In genomic region chr7:100978171-100978570, GRCm38 (mm10) we compare ENCODE assay signal across 22 mouse cellular contexts. TPM values are rescaled to one million over a fixed set of nuclear protein-coding genes. Genes with fewer than 3 reads are reported as not detected.
A peak's percentile ranks its signal among the peaks of the same experiment; 100 is the strongest.
DNase-seq lines count a peak whose midpoint lies in the region; ATAC-seq and TF ChIP-seq lines count a peak whose summit lies in the region.
"Had no signal": no experiment of that assay in that cellular context is flagged by ENCODE, and none has a peak within 500 bp of the region (broad histone marks: within the 10 kb centered on the region; RNA-seq: fewer than 3 reads in every experiment).

No protein-coding gene starts in this region.

- 81% methylated on average over 5 of the region's 5 CpGs for WGBS in heart, embryonic 10.5 days
- 81% methylated on average over 5 of the region's 5 CpGs for WGBS in lung, embryonic 14.5 days
- 80% methylated on average over 5 of the region's 5 CpGs for WGBS in lung, embryonic 15.5 days
- 51% methylated on average over 5 of the region's 5 CpGs for WGBS in lung, adult 2 months
- WGBS in lung, embryonic 16.5 days = 81% methylated on average over 5 of the region's 5 CpGs

- H3K9ac ChIP-seq in lung, embryonic 14.5 days = no peak overlapping the region
- no peak overlapping the region for H3K9ac ChIP-seq in lung, embryonic 15.5 days
- no peak overlapping the region for H3K9ac ChIP-seq in lung, embryonic 16.5 days (ENCODE audit: low read length)

- ATAC-seq in lung, embryonic 14.5 days (ENCODE audit: insufficient read depth) = no peak
- no peak for ATAC-seq in lung, embryonic 15.5 days (ENCODE audit: borderline replicate concordance, extremely low read depth, low FRiP score, low TSS enrichment)
- ATAC-seq in lung, embryonic 16.5 days (ENCODE audit: low read depth) = no peak
- ATAC-seq: activated CD4-positive, CD25-positive, alpha-beta regulatory T cell, adult 4 months; CD4-positive, CD25-positive, alpha-beta regulatory T cell, adult 4 months; Patski had no signal

- peak; percentile 93 for DNase-seq in heart, adult 11 months
- no peak for DNase-seq in heart, embryonic 10.5 days (ENCODE audit: low spot score)
- DNase-seq in lung, embryonic 14.5 days = no peak
- DNase-seq in lung, postnatal 25 days (ENCODE audit: low spot score) = no peak
- DNase-seq in lung, adult 2 months = no peak
- no peak for DNase-seq in lung, postnatal 4 days
- DNase-seq: adrenal gland, adult 2 months; adrenal gland, adult 8-10 months; adrenal gland, postnatal 10 days; adrenal gland, postnatal 14 days; adrenal gland, postnatal 25 days; adrenal gland, postnatal 36 days; B cell, adult 2 months; cerebellum, adult 11 months; cerebellum, adult 11-12 months had no signal

- no peaks in the 10 kb centered on the region for H3K9me3 ChIP-seq in heart, embryonic 10.5 days
- H3K9me3 ChIP-seq in lung, embryonic 14.5 days (ENCODE audit: low read depth, low read length) = no peaks in the 10 kb centered on the region
- H3K9me3 ChIP-seq in lung, embryonic 15.5 days = no peaks in the 10 kb centered on the region
- H3K9me3 ChIP-seq in lung, embryonic 16.5 days (ENCODE audit: control insufficient read depth, low read length) = no peaks in the 10 kb centered on the region
- H3K9me3 ChIP-seq: G1E had no signal

- peak overlapping the region; percentile 45; the same call in 1 of the 2 replicates for H3K4me2 ChIP-seq in lung, embryonic 14.5 days
- peak overlapping the region; percentile 21 for H3K4me2 ChIP-seq in lung, embryonic 15.5 days
- H3K4me2 ChIP-seq in lung, embryonic 16.5 days (ENCODE audit: low read depth, low read length) = no peak overlapping the region; the same call in 1 of the 2 replicates

- H3K4me1 ChIP-seq in heart, embryonic 10.5 days = peaks cover 32% of the 10 kb centered on the region
- peaks cover 26% of the 10 kb centered on the region for H3K4me1 ChIP-seq in lung, embryonic 14.5 days (ENCODE audit: insufficient read depth)
- peaks cover 49% of the 10 kb centered on the region for H3K4me1 ChIP-seq in lung, embryonic 15.5 days
- H3K4me1 ChIP-seq in lung, adult 2 months (ENCODE audit: control insufficient read depth, insufficient read depth, low read length) = peaks cover 8% of the 10 kb centered on the region
- peaks cover 29% of the 10 kb centered on the region for H3K4me1 ChIP-seq in lung, embryonic 16.5 days (replicated peaks; ENCODE audit: control insufficient read depth, insufficient read depth, low read length)

- no peaks in the 10 kb centered on the region for H3K36me3 ChIP-seq in heart, embryonic 10.5 days
- no peaks in the 10 kb centered on the region for H3K36me3 ChIP-seq in lung, embryonic 14.5 days (ENCODE audit: insufficient read depth)
- no peaks in the 10 kb centered on the region for H3K36me3 ChIP-seq in lung, embryonic 15.5 days
- H3K36me3 ChIP-seq in lung, embryonic 16.5 days (ENCODE audit: control insufficient read depth, insufficient read depth, low read length) = no peaks in the 10 kb centered on the region
- H3K36me3 ChIP-seq: G1E had no signal

- TF ChIP-seq CTCF in lung, embryonic 14.5 days (IDR thresholded peaks at IDR 0.05; ENCODE audit: low read depth) = no peak
- no peak for TF ChIP-seq CTCF in lung, adult 2 months (IDR thresholded peaks at IDR 0.05; ENCODE audit: insufficient read depth, low read length)

- TF ChIP-seq POLR2A in lung, adult 2 months (IDR thresholded peaks at IDR 0.05; ENCODE audit: borderline replicate concordance, extremely low read depth, low read depth, low read length) = no peak

- no peak overlapping the region for H3K4me3 ChIP-seq in heart, embryonic 10.5 days
- H3K4me3 ChIP-seq in lung, embryonic 14.5 days (ENCODE audit: low read depth, low read length) = no peak overlapping the region
- H3K4me3 ChIP-seq in lung, embryonic 15.5 days = no peak overlapping the region
- no peak overlapping the region for H3K4me3 ChIP-seq in lung, adult 2 months (replicated peaks; ENCODE audit: extremely low read depth, low read depth, low read length)
- no peak overlapping the region for H3K4me3 ChIP-seq in lung, embryonic 16.5 days (ENCODE audit: low read length)

- H3K27ac ChIP-seq in heart, embryonic 10.5 days = no peak overlapping the region
- peak overlapping the region; percentile 79; the same call in 1 of the 2 replicates for H3K27ac ChIP-seq in lung, embryonic 14.5 days (ENCODE audit: low read depth)
- no peak overlapping the region for H3K27ac ChIP-seq in lung, embryonic 15.5 days
- peak overlapping the region; percentile 75; the same call in 1 of the 2 replicates for H3K27ac ChIP-seq in lung, embryonic 16.5 days (ENCODE audit: low read length)

- peaks cover 47% of the 10 kb centered on the region for H3K27me3 ChIP-seq in heart, embryonic 10.5 days (ENCODE audit: insufficient read depth, poor library complexity, severe bottlenecking)
- H3K27me3 ChIP-seq in lung, embryonic 14.5 days (ENCODE audit: insufficient read depth, low read length) = peaks cover 6% of the 10 kb centered on the region; the same call in 1 of the 2 replicates
- H3K27me3 ChIP-seq in lung, embryonic 15.5 days = no peaks in the 10 kb centered on the region
- peaks cover 3% of the 10 kb centered on the region; the same call in 1 of the 2 replicates for H3K27me3 ChIP-seq in lung, embryonic 16.5 days (ENCODE audit: control insufficient read depth, insufficient read depth, low read depth, low read length)
- H3K27me3 ChIP-seq: CH12.LX, Patski had no signal

RNA-seq across cellular contexts. Expression of gene P2ry6, which starts 3.7 kb away (rescaled TPM):
- polyA plus RNA-seq in heart, embryonic 10.5 days (2016; fragmentation: Nextera tagmentation; extraction: Ambion mirVana) = 0.97 and 1.2 TPM in 2 replicates
- polyA plus RNA-seq in lung, embryonic 14.5 days (2014; fragmentation: Nextera tagmentation; extraction: Ambion mirVana) = 9.4 and 10.9 TPM in 2 replicates
- polyA plus RNA-seq in lung, embryonic 15.5 days (2015; fragmentation: Nextera tagmentation; extraction: Ambion mirVana) = 9.6 and 9.9 TPM in 2 replicates
- polyA plus RNA-seq in lung, adult 2 months (2012; rRNA removed) = 59.1 and 61.6 TPM in 2 replicates
- 9.1 and 10.1 TPM in 2 replicates for polyA plus RNA-seq in lung, embryonic 16.5 days (2015; fragmentation: Nextera tagmentation; extraction: Ambion mirVana)
- polyA plus RNA-seq: CD4-positive, CD25-positive, alpha-beta regulatory T cell, adult 4 months had no signal

RNA-seq across cellular contexts. Expression of gene P2ry2, which starts 34.5 kb away (rescaled TPM):
- polyA plus RNA-seq in heart, embryonic 10.5 days (2016; fragmentation: Nextera tagmentation; extraction: Ambion mirVana) = 1.0 and 1.1 TPM in 2 replicates
- polyA plus RNA-seq in lung, embryonic 14.5 days (2014; fragmentation: Nextera tagmentation; extraction: Ambion mirVana) = 3.4 and 3.5 TPM in 2 replicates
- 3.9 and 4.9 TPM in 2 replicates for polyA plus RNA-seq in lung, embryonic 15.5 days (2015; fragmentation: Nextera tagmentation; extraction: Ambion mirVana)
- polyA plus RNA-seq in lung, adult 2 months (2012; rRNA removed) = 25.0 and 25.2 TPM in 2 replicates
- 4.5 and 4.8 TPM in 2 replicates for polyA plus RNA-seq in lung, embryonic 16.5 days (2015; fragmentation: Nextera tagmentation; extraction: Ambion mirVana)
- polyA plus RNA-seq: CD4-positive, CD25-positive, alpha-beta regulatory T cell, adult 4 months; G1E had no signal

RNA-seq across cellular contexts. Expression of gene Arhgef17, which starts 46.3 kb away (rescaled TPM):
- polyA plus RNA-seq in heart, embryonic 10.5 days (2016; fragmentation: Nextera tagmentation; extraction: Ambion mirVana) = 7.9 and 10.1 TPM in 2 replicates
- 18.5 and 22.5 TPM in 2 replicates for polyA plus RNA-seq in lung, embryonic 14.5 days (2014; fragmentation: Nextera tagmentation; extraction: Ambion mirVana)
- polyA plus RNA-seq in lung, embryonic 15.5 days (2015; fragmentation: Nextera tagmentation; extraction: Ambion mirVana) = 10.8 TPM in 2 replicates
- polyA plus RNA-seq in lung, adult 2 months (2012; rRNA removed) = 56.6 and 59.0 TPM in 2 replicates
- polyA plus RNA-seq in lung, embryonic 16.5 days (2015; fragmentation: Nextera tagmentation; extraction: Ambion mirVana) = 10.6 and 11.8 TPM in 2 replicates
- polyA plus RNA-seq: CD4-positive, CD25-positive, alpha-beta regulatory T cell, adult 4 months had no signal

Comparison
In these comparisons a context has a peak if more than half of its experiments do, and no peak if none do; other contexts are left out.
1. H3K27ac ChIP-seq: peak in lung, embryonic 14.5 days (single experiment) and lung, embryonic 16.5 days (single experiment); none in heart, embryonic 10.5 days (single experiment) and lung, embryonic 15.5 days (single experiment).